Mouse (Mus musculus) embryonic facial prominence, embryonic 13.5 days (tissue): Measurements from ENCODE around the gene Actr3b. TPM values are rescaled to one million over a fixed set of nuclear protein-coding genes. Genes with fewer than 3 reads are reported as not detected.

Experiments used
- ATAC-seq: fragments of 200-750 bp; cut with Nextera tagmentation; 2 replicates; pipeline ENCODE4 v1.8.0; 2017; ENCODE audit warnings: low read depth; ENCODE audit not compliant: insufficient number of reproducible peaks, insufficient read depth, low FRiP score, low TSS enrichment
- H3K27ac ChIP-seq: fragments of 300-500 bp; sonication (generic); 2 replicates; pipeline ENCODE4 v1.5.1; 2015; ENCODE audit warnings: moderate library complexity, mild to moderate bottlenecking, inconsistent platforms
- H3K27me3 ChIP-seq: fragments of 300-500 bp; sonication (generic); 2 replicates; pipeline ENCODE4 v1.6.1; 2015; ENCODE audit warnings: mild to moderate bottlenecking, inconsistent platforms
- H3K36me3 ChIP-seq: fragments of 300-500 bp; sonication (generic); 2 replicates; pipeline ENCODE4 v1.6.1; 2015; ENCODE audit warnings: mild to moderate bottlenecking, inconsistent platforms
- H3K4me1 ChIP-seq: fragments of 300-500 bp; sonication (generic); 2 replicates; pipeline ENCODE4 v1.6.1; 2015; ENCODE audit warnings: inconsistent platforms
- H3K4me2 ChIP-seq: fragments of 300-500 bp; sonication (generic); 2 replicates; pipeline ENCODE4 v1.6.1; 2015; ENCODE audit warnings: moderate library complexity, mild to moderate bottlenecking, inconsistent platforms
- H3K4me3 ChIP-seq: fragments of 300-500 bp; sonication (generic); 2 replicates; pipeline ENCODE4 v1.5.1; 2015; ENCODE audit warnings: mild to moderate bottlenecking, inconsistent platforms
- H3K9ac ChIP-seq: fragments of 300-500 bp; sonication (generic); 2 replicates; pipeline ENCODE4 v1.6.1; 2015; ENCODE audit warnings: mild to moderate bottlenecking, inconsistent platforms
- H3K9me3 ChIP-seq: fragments of 300-500 bp; sonication (generic); 2 replicates; pipeline ENCODE4 v1.6.1; 2016; ENCODE audit warnings: inconsistent platforms
- WGBS: fragments of 180-500 bp; shearing (Covaris S2); methylation state at CpG from one replicate; pipeline ENCODE4 v1.1.7; 2015; ENCODE audit warnings: mixed read lengths; 5-methylcytosine and 5-hydroxymethylcytosine counted together
- polyA plus RNA-seq: library from polyadenylated mRNA; unstranded; fragments of >200 nt; fragmentation: Nextera tagmentation; extraction: Ambion mirVana; gene quantifications from 2 replicates; pipeline ENCODE4 v1.2.1, GENCODE M21; 2015

The Actr3b gene
- polyA plus RNA-seq, 1 experiment from 2014 or later, result 4.7 TPM

DNA sequence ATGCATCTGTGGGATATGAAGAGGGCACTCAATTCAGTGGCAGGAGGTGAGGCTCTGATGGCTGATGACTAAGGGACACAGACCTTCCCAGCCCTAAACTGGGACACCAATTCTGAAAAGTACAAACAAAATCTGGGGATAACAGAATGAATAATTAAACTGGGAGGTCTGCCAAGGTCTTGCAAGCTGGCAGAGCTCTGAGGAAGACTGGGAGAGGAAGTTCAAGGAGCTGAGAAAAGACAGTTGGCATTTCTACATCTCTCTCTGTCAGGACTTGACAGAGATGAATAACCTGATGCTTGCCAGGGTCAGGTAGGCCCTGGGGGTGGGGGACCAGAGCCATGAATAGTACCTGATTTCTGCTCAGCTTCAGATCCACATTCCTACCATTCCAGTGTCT lies 8.2 kb upstream of the Actr3b start:
- H3K9ac ChIP-seq, result no peak overlapping the region
- H3K4me3 ChIP-seq, result no peak overlapping the region
- ATAC-seq, result no peak
- H3K36me3 ChIP-seq, result no peaks in the 10 kb centered on the region
- H3K4me1 ChIP-seq, result peaks cover 9% of the 10 kb centered on the region
- H3K27ac ChIP-seq, result no peak overlapping the region
- H3K27me3 ChIP-seq, result no peaks in the 10 kb centered on the region
- no peaks in the 10 kb centered on the region for H3K9me3 ChIP-seq
- H3K4me2 ChIP-seq, result no peak overlapping the region

DNA sequence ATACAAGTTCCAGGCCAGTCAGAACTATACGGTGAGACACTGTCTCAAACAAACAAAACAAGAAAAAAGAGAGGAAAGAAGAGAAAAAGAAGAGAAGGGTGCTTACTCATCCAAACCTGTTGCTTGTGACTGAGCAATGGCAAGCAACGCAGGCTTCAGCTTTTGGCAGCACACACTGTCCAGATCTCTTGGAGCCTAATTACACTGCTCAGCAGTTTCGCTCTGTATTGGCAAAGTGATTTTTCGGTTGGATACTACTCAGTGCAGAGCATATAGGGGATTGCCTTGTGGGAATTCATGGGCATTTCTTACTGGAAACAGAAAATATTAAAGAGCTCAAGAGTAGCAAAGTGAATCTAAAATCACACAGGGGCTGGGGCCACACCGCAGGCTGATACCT lies 6.9 kb upstream of the Actr3b start:
- Histone ChIP-seq H3K9me3 (no peaks in the 10 kb centered on the region), H3K36me3 (no peaks in the 10 kb centered on the region), H3K4me3 (no peak overlapping the region), H3K9ac (no peak overlapping the region), H3K27me3 (no peaks in the 10 kb centered on the region), H3K27ac (no peak overlapping the region), H3K4me2 (no peak overlapping the region), H3K4me1 (peaks cover 9% of the 10 kb centered on the region)
- ATAC-seq, result no peak
- WGBS, result 76% methylated on average over 5 of the region's 5 CpGs

DNA sequence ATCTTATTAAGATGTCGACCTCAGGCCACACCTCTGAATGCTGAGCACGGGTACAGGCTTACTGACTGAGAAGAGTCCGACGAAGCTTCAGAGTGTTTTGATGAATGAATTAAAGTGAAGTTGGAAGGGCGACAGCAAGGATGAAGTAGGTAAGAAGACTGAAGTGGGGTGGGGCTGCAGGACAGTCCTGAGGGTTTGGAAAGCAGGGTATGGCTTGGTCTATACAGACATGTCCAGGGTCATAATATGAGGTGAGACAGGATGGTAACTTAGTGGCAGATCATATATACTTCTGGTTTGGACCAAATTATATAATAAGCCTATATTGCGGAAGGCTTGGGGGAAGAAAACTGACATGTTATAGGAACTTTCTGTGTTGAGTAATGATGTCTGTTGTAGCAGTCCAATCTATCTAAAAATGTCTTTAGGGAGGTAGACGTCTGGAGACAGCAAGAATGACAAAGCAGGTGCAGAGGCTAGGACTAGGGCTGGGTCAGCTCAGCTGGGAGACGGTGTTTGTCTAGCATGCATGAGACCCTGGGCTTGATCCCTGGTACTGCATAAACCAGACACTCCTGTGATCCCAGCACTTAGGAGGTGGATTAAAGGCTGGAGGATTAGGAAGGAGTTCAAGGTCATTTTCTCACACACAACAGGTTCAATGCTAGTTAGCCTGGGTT lies 6.1 kb upstream of the Actr3b start:
- Histone ChIP-seq H3K9me3 (no peaks in the 10 kb centered on the region), H3K9ac (no peak overlapping the region), H3K36me3 (no peaks in the 10 kb centered on the region), H3K4me3 (no peak overlapping the region), H3K4me1 (peaks cover 9% of the 10 kb centered on the region), H3K27ac (no peak overlapping the region), H3K27me3 (no peaks in the 10 kb centered on the region), H3K4me2 (no peak overlapping the region)
- no peak for ATAC-seq
- WGBS, result 40% methylated on average over 8 of the region's 8 CpGs

DNA sequence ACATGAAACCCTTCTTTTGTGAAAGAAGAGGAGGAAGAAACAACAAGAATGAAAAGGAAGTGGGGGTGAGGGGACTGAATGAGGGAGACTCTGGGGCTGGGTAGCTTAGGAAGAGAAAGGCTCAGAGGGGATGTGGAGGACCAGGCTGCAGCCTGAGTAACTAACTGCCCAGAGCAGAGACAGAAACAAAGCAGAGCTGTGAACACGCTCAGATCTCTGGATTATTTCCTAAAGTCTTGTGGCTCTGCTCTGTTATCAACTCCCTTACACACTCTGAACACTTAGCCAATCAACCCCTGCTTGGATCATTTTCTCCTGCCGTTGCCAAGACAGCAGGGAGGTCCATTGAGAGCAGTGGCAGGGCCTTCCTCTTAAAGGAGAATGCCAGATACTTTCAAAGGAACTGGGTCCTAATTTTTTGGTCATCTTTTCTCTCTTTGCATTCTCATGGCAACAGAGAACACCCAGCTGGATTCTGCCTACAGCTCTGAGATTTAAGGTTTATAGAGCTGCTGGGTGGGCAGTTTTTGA lies 5.5 kb upstream of the Actr3b start:
- Histone ChIP-seq H3K27me3 (no peaks in the 10 kb centered on the region), H3K9me3 (no peaks in the 10 kb centered on the region), H3K4me1 (peaks cover 9% of the 10 kb centered on the region), H3K36me3 (no peaks in the 10 kb centered on the region), H3K4me3 (no peak overlapping the region), H3K27ac (no peak overlapping the region), H3K4me2 (no peak overlapping the region), H3K9ac (no peak overlapping the region)
- 11% methylated on average over 2 of the region's 2 CpGs for WGBS
- ATAC-seq, result no peak

DNA sequence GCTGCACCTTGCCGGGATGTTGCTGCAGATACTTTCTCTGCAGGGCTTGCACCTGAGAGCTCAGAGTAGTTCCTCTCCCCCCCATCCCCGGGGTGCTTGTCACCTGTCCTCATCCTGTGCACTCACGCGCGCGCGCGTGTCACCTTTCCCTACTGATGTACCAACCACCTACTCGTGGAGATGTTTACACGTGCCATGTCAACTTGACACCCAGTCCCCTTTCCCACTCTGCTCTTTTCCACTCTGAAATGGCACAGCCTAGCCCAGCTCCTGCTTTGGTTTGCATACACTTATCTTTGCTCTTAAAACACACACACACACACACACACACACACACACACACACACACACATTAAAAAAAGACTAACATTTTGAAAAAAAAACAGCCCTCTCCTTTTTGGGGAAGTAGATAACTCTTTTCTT lies 624 bp downstream of the Actr3b start:
- no peaks in the 10 kb centered on the region for H3K9me3 ChIP-seq
- peak overlapping the region; percentile 73; the same call in 1 of the 2 replicates for H3K9ac ChIP-seq
- WGBS, result 4% methylated on average over 10 of the region's 10 CpGs
- no peak for ATAC-seq
- no peaks in the 10 kb centered on the region for H3K36me3 ChIP-seq
- H3K4me2 ChIP-seq, result peak overlapping the region; percentile 95
- peak overlapping the region; percentile 74 for H3K4me3 ChIP-seq
- 0 out of 2 replicates have a peak, but pooled peaks cover 4% of the 10 kb centered on the region for H3K4me1 ChIP-seq
- H3K27ac ChIP-seq, result no peak overlapping the region
- H3K27me3 ChIP-seq, result peaks cover 14% of the 10 kb centered on the region

DNA sequence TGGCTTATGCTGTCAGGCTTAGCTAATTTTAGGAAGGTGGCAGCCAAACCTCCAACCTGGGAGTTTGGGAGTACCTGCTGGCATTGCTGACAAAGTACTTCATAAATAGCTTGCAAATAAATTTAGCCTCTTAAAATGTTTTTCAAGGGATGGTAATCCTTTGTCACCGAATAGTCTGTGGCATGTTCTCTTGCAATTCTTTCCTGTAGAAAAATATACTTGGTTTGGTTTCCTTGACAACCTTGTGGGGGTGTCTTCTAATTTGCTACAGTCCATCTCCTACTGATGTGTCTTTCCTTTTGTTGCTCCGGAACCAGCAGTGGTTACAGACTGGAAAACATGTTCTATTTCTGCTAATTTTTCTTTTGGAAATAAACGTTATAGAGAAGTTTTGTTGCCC lies 1.1 kb downstream of the Actr3b start:
- H3K9me3 ChIP-seq, result no peaks in the 10 kb centered on the region
- no peak overlapping the region for H3K27ac ChIP-seq
- 0 out of 2 replicates have a peak, but pooled peaks cover 4% of the 10 kb centered on the region for H3K4me1 ChIP-seq
- no peak overlapping the region for H3K9ac ChIP-seq
- peaks cover 14% of the 10 kb centered on the region for H3K27me3 ChIP-seq
- H3K36me3 ChIP-seq, result no peaks in the 10 kb centered on the region
- 69% methylated on average over 3 of the region's 3 CpGs for WGBS
- no peak for ATAC-seq
- H3K4me3 ChIP-seq, result no peak overlapping the region
- H3K4me2 ChIP-seq, result no peak overlapping the region

DNA sequence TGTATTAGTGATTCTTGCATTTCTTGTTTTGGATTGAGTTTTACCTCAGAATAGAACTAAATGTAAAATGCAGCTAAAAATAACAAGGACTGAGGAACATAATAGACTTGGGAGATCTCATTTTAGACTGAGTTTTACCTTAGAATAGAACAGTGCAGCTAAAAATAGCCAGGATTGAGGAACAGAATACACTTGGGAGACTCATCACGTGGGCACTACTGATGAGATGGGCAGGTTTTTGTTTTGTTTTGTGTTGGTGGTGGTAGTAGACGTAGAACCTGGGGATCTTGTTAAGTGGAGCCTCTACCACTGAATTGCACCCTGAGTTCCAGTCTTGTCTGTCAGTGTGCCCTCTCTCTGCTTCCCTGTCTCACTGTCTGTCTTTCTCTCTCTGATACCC lies 2.1 kb downstream of the Actr3b start:
- peaks cover 14% of the 10 kb centered on the region for H3K27me3 ChIP-seq
- no peaks in the 10 kb centered on the region for H3K36me3 ChIP-seq
- ATAC-seq, result no peak
- H3K9me3 ChIP-seq, result no peaks in the 10 kb centered on the region
- WGBS, result 79% methylated on average over 2 of the region's 2 CpGs
- no peak overlapping the region for H3K4me2 ChIP-seq
- H3K27ac ChIP-seq, result no peak overlapping the region
- no peak overlapping the region for H3K4me3 ChIP-seq
- no peak overlapping the region for H3K9ac ChIP-seq
- 0 out of 2 replicates have a peak, but pooled peaks cover 4% of the 10 kb centered on the region for H3K4me1 ChIP-seq

DNA sequence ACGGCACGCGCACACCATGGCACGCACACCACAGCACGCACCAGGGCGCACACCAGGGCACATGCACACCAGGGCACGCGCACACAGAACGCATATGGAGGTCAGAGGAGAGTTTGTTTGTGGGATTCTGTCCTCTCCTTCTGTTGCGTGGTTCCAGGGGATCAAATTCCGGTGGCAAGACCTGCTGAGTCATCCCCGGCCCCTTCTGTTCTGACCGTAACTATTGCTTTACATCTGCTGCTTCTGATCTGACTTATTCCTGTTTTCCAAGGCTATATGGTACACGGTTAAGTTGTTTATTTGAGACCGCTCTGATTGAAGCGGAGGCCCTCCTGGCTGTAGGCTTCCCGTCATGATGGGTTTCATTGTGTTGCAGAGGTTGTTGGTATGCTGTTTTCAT lies 9.2 kb downstream of the Actr3b start:
- ATAC-seq, result no peak
- WGBS, result 72% methylated on average over 17 of the region's 17 CpGs
- Histone ChIP-seq H3K9ac (no peak overlapping the region), H3K36me3 (no peaks in the 10 kb centered on the region), H3K27ac (no peak overlapping the region), H3K4me1 (no peaks in the 10 kb centered on the region), H3K4me2 (peak overlapping the region; percentile 46), H3K4me3 (peak overlapping the region; percentile 24), H3K27me3 (no peaks in the 10 kb centered on the region), H3K9me3 (no peaks in the 10 kb centered on the region)

DNA sequence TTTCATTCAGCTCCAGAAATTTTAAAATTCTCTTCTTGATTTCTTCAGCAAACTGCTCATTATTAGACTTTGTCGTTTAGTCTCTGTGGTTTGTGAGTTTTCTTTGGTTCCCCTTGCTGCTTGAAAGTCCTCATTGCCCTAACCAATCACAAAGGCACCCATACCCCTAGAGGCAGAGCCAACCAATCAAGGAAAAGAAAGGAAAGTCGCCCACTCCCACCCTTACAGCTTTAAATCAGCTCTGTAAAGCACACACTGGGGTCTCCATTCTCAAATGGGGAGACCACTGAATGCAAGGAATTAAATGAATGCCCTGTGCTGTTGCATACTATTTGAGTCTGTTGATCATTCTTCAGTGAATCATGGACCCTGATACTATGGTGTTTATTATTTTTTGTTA lies 9.6 kb downstream of the Actr3b start:
- no peak overlapping the region for H3K9ac ChIP-seq
- H3K27me3 ChIP-seq, result no peaks in the 10 kb centered on the region
- WGBS, result 55% methylated on average over 2 of the region's 2 CpGs
- H3K4me1 ChIP-seq, result peaks cover 4% of the 10 kb centered on the region; the same call in 1 of the 2 replicates
- no peak overlapping the region for H3K4me3 ChIP-seq
- ATAC-seq, result no peak
- H3K4me2 ChIP-seq, result peak overlapping the region; percentile 46; the same call in 1 of the 2 replicates
- H3K9me3 ChIP-seq, result no peaks in the 10 kb centered on the region
- no peaks in the 10 kb centered on the region for H3K36me3 ChIP-seq
- no peak overlapping the region for H3K27ac ChIP-seq

DNA sequence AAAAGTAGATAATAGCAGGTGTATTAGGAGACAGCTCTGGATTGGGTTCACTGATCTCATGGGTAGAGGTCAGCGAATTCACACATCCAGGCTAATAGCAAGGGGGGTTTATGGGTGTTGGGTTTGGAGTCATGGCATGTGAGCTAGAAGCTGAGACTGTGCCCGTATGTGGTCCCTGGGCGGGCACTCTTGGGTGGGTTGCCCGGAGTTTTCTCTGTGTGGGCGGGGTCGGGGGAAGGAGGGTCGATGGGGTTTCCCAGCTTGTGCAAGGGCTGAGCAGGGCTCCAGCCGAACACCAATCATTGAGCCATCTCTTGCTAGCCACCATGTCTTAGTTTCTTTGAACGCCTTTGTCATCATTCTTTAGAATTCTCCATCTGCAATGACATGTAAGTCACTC lies 12.7 kb downstream of the Actr3b start:
- WGBS, result 89% methylated on average over 9 of the region's 9 CpGs
- H3K27me3 ChIP-seq, result no peaks in the 10 kb centered on the region
- no peak overlapping the region for H3K4me2 ChIP-seq
- H3K4me3 ChIP-seq, result no peak overlapping the region
- H3K9ac ChIP-seq, result no peak overlapping the region
- ATAC-seq, result no peak
- H3K36me3 ChIP-seq, result no peaks in the 10 kb centered on the region
- H3K4me1 ChIP-seq, result peaks cover 4% of the 10 kb centered on the region; the same call in 1 of the 2 replicates
- no peaks in the 10 kb centered on the region for H3K9me3 ChIP-seq
- H3K27ac ChIP-seq, result no peak overlapping the region

DNA sequence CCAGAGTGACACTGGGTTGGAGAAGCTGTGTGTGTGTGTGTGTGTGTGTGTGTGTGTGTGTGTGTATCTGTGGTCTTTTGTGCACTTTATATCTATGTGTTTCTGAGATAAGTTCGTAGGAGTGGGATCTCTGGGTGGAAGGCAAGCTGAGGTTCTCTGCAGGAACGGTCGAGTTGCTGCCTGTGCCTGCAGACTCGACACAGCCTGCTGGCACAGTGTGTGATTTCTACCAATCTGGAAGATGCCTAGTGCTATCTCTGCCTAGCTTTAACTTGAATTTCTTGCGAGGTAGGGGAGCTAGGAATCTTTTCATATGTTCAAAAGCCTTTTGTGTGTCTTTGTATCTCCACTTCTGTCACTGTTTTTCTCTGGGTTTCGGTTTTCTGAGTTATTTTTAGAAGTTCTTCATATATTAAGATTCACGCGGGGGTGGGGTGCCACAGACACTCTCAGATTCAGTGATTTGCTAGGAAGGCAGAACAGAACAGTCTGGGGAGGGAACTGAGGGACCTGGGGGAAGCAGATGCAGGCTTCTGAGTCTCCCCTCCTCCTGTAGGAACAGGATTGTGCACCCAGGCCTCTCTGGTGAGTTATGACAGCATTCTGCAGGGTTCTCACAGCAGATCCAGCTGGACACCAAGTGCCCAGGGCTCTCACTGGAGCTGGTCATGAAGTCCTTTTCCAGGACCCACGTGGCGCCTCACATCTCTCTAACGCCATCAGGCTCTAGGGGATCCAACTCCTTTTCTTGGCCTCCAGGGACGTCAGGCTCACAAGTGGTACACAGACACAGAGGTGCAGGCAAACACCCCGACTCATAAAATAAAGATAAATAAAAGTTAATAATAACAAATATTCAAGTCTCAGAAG lies 14.4 kb downstream of the Actr3b start:
- H3K27ac ChIP-seq, result no peak overlapping the region
- H3K9me3 ChIP-seq, result no peaks in the 10 kb centered on the region
- H3K4me1 ChIP-seq, result peaks cover 4% of the 10 kb centered on the region; the same call in 1 of the 2 replicates
- H3K9ac ChIP-seq, result no peak overlapping the region
- 71% methylated on average over 13 of the region's 13 CpGs for WGBS
- no peak overlapping the region for H3K4me3 ChIP-seq
- no peak overlapping the region for H3K4me2 ChIP-seq
- ATAC-seq, result no peak
- H3K36me3 ChIP-seq, result no peaks in the 10 kb centered on the region
- H3K27me3 ChIP-seq, result no peaks in the 10 kb centered on the region

DNA sequence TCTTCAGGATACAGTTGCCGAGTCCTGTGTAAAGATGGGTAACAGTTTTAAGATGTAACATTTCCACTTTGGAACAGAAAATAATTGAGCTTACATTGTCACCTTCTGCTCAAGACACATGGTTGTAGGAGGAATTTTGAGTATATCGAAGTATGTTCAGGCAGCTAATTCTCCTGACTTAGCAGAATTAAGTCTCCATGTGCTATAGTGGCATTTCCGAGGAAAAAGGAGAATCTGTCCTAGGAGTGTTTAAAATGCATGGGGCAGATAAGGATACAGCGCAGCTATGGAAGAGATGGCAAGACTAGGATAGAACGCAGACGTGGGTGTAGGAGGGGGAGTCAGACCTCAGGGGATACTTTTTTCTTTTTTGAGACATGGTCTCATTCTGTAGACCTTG lies 31.8 kb downstream of the Actr3b start:
- WGBS, result 89% methylated on average over 6 of the region's 6 CpGs
- no peak overlapping the region for H3K27ac ChIP-seq
- no peak overlapping the region for H3K9ac ChIP-seq
- H3K27me3 ChIP-seq, result no peaks in the 10 kb centered on the region
- no peaks in the 10 kb centered on the region for H3K36me3 ChIP-seq
- H3K4me2 ChIP-seq, result no peak overlapping the region
- no peaks in the 10 kb centered on the region for H3K4me1 ChIP-seq
- H3K4me3 ChIP-seq, result no peak overlapping the region
- ATAC-seq, result no peak
- no peaks in the 10 kb centered on the region for H3K9me3 ChIP-seq
